ENCODE assay signal across 12 mouse cellular contexts in genomic region chr9:68709232-68709631, GRCm38 (mm10).
"Had no signal": no experiment of that assay in that cellular context is flagged by ENCODE, and none has a peak within 500 bp of the region (broad histone marks: within the 10 kb centered on the region; RNA-seq: fewer than 3 reads in every experiment).

No protein-coding gene starts in this region.

- H3K9me3 ChIP-seq: intestine, embryonic 15.5 days; limb, embryonic 10.5 days; liver, embryonic 15.5 days; midbrain, embryonic 15.5 days; stomach, embryonic 15.5 days had no signal

- H3K27ac ChIP-seq: intestine, embryonic 15.5 days; left cerebral cortex, adult 2 months; limb, embryonic 10.5 days; liver, embryonic 15.5 days; midbrain, embryonic 15.5 days; stomach, embryonic 15.5 days had no signal

- H3K4me3 ChIP-seq: intestine, embryonic 15.5 days; left cerebral cortex, adult 2 months; limb, embryonic 10.5 days; liver, embryonic 15.5 days; midbrain, embryonic 15.5 days; stomach, embryonic 15.5 days had no signal

- DNase-seq: lung, adult 2 months; lung, postnatal 36 days; right cerebral cortex, postnatal 14 days; thymus, postnatal 36 days had no signal

- H3K27me3 ChIP-seq: intestine, embryonic 15.5 days; liver, embryonic 15.5 days; midbrain, embryonic 15.5 days; stomach, embryonic 15.5 days had no signal

- H3K4me1 ChIP-seq: intestine, embryonic 15.5 days; liver, embryonic 15.5 days; stomach, embryonic 15.5 days had no signal

- H3K36me3 ChIP-seq: intestine, embryonic 15.5 days; limb, embryonic 10.5 days; liver, embryonic 15.5 days; midbrain, embryonic 15.5 days; stomach, embryonic 15.5 days had no signal

- H3K4me2 ChIP-seq: intestine, embryonic 15.5 days; liver, embryonic 11.5 days; liver, embryonic 15.5 days; midbrain, embryonic 15.5 days; stomach, embryonic 15.5 days had no signal

- ATAC-seq: intestine, embryonic 15.5 days; lung, postnatal 0 days; midbrain, embryonic 15.5 days had no signal

- H3K9ac ChIP-seq: intestine, embryonic 15.5 days; liver, embryonic 15.5 days; midbrain, embryonic 15.5 days; stomach, embryonic 15.5 days had no signal
